Mouse (Mus musculus) neural tube, embryonic 15.5 days (tissue): ENCODE data around the gene Rps12-ps3. TPM values are rescaled to one million over a fixed set of nuclear protein-coding genes. Genes with fewer than 3 reads are reported as not detected.

Source experiments
- ATAC-seq: fragments of 200-750 bp; cut with Nextera tagmentation; 2 replicates; pipeline ENCODE4 v1.8.0; 2017; ENCODE audit warnings: mild to moderate bottlenecking, moderate TSS enrichment, moderate library complexity; ENCODE audit not compliant: low FRiP score
- H3K27ac ChIP-seq: fragments of 300-500 bp; sonication (generic); replicated peaks from 2 replicates; pipeline ENCODE4 v1.5.1; 2015; ENCODE audit warnings: mild to moderate bottlenecking, inconsistent platforms
- H3K27me3 ChIP-seq: fragments of 300-500 bp; sonication (generic); replicated peaks from 2 replicates; pipeline ENCODE4 v1.6.1; 2015; ENCODE audit warnings: inconsistent platforms
- H3K36me3 ChIP-seq: fragments of 300-500 bp; sonication (generic); 2 replicates; pipeline ENCODE4 v1.6.1; 2015; ENCODE audit warnings: inconsistent platforms
- H3K4me1 ChIP-seq: fragments of 300-500 bp; sonication (generic); 2 replicates; pipeline ENCODE4 v1.6.1; 2015; ENCODE audit warnings: inconsistent platforms
- H3K4me2 ChIP-seq: fragments of 300-500 bp; sonication (generic); 2 replicates; pipeline ENCODE4 v1.6.1; 2015; ENCODE audit warnings: inconsistent platforms, mild to moderate bottlenecking, moderate library complexity
- H3K4me3 ChIP-seq: fragments of 300-500 bp; sonication (generic); replicated peaks from 2 replicates; pipeline ENCODE4 v1.5.1; 2015; ENCODE audit warnings: mild to moderate bottlenecking, inconsistent platforms
- H3K9ac ChIP-seq: fragments of 300-500 bp; sonication (generic); replicated peaks from 2 replicates; pipeline ENCODE4 v1.6.1; 2015; ENCODE audit warnings: mild to moderate bottlenecking, inconsistent platforms
- H3K9me3 ChIP-seq: fragments of 300-500 bp; sonication (generic); replicated peaks from 2 replicates; pipeline ENCODE4 v1.6.1; 2016; ENCODE audit warnings: inconsistent platforms
- WGBS: fragments of 180-500 bp; shearing (Covaris S2); methylation state at CpG from one replicate; pipeline ENCODE4 v1.1.7; 2015; ENCODE audit warnings: mixed read lengths; 5-methylcytosine and 5-hydroxymethylcytosine counted together
- polyA plus RNA-seq: library from polyadenylated mRNA; unstranded; fragments of >200 nt; fragmentation: Nextera tagmentation; extraction: Ambion mirVana; gene quantifications from 2 replicates; pipeline ENCODE4 v1.2.1, GENCODE M21; 2015

Rps12-ps3 gene
- polyA plus RNA-seq, 1 experiment from 2014 or later = 5.5 TPM

DNA sequence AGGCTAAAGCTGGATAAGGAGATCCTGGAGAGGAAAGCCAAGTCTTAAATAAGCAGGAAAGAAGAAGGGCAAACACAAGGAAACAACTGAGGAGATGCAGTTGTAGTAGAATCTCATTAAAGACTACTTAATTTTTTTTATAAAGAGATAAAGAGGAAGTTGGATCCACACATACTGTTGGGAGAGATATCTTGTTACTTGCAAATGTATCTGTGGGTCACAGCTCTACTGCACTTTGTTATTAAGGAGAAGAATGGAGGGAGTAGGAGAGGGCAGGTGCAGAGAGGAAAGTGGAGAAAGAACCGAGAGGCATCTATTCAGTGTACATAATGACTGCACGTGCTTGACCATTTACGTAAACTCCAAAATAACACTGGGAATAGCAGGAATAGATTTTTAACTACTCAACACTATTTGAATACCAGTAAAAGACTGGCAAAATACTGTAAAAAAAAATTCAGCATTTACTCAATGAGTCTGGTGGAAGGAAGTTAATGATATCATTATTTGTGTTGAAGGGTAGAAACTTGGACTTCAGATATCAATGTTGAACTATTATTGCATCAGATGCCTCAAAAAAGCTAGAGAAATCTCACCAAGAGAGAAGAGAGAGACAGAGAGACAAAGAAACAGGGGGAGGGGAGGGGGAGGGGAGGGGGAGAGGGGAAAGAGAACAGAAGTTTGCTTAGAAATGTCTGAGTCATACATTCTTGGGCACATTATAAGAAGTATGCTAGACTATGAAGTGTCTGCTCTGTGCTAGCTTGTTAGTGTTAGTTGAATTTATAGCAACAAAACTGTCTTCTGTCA, 16.0 kb downstream of the Rps12-ps3 start:
- H3K4me2 ChIP-seq = no peak overlapping the region

GRCm38 (mm10) chr19:59339908-59340307, 17.8 kb downstream of the Rps12-ps3 start:
- no peaks in the 10 kb centered on the region for H3K9me3 ChIP-seq

More for the DNA sequence above, 16.0 kb downstream of the Rps12-ps3 start:
- Histone ChIP-seq H3K27me3 (no peaks in the 10 kb centered on the region), H3K27ac (no peak overlapping the region), H3K9ac (no peak overlapping the region), H3K4me3 (no peak overlapping the region), H3K4me1 (peaks cover 19% of the 10 kb centered on the region), H3K36me3 (no peaks in the 10 kb centered on the region), H3K9me3 (no peaks in the 10 kb centered on the region)
- ATAC-seq = no peak
- 78% methylated on average over 3 of the region's 3 CpGs for WGBS

DNA sequence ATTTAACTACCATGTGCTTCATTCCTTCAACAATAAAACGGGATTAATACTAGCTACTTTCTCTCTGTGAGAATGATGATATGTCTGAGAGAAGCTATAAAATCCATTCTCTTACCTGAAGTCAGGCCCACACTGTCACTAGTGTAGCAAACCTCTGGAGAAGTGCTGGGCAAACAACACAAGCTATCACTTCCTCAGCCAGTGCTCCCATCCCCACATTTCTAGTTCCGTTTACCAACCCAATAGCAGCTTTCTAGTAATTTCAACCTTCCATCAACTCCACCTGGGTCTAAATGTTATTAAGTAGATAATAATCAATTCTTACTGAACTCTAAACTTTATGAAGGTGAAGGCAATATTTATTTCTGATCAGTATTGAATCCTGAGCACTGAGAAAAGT, 20.9 kb downstream of the Rps12-ps3 start:
- H3K36me3 ChIP-seq = no peaks in the 10 kb centered on the region
- no peaks in the 10 kb centered on the region for H3K9me3 ChIP-seq
- H3K9ac ChIP-seq = no peak overlapping the region
- H3K4me3 ChIP-seq = peak overlapping the region; percentile 91
- peak overlapping the region; percentile 99 for H3K4me2 ChIP-seq
- no peak for ATAC-seq
- WGBS = 38% methylated on average over 2 of the region's 2 CpGs
- H3K27ac ChIP-seq = no peak overlapping the region
- peaks cover 44% of the 10 kb centered on the region for H3K4me1 ChIP-seq
- H3K27me3 ChIP-seq = no peaks in the 10 kb centered on the region

More at GRCm38 (mm10) chr19:59339908-59340307, 17.8 kb downstream of the Rps12-ps3 start:
- Histone ChIP-seq H3K27ac (no peak overlapping the region), H3K9ac (no peak overlapping the region), H3K4me2 (no peak overlapping the region), H3K4me1 (peaks cover 34% of the 10 kb centered on the region), H3K36me3 (no peaks in the 10 kb centered on the region), H3K4me3 (no peak overlapping the region), H3K27me3 (no peaks in the 10 kb centered on the region)
- WGBS = 86% methylated on average over 3 of the region's 3 CpGs
- ATAC-seq = no peak

- Histone ChIP-seq H3K27me3 (0 out of 2 replicates have a peak, but pooled peaks cover 2% of the 10 kb centered on the region), H3K9ac (peak overlapping the region; percentile 93), H3K27ac (no peak overlapping the region), H3K36me3 (no peaks in the 10 kb centered on the region), H3K4me2 (peak overlapping the region; percentile 99), H3K4me3 (peak overlapping the region; percentile 91), H3K4me1 (peaks cover 44% of the 10 kb centered on the region), H3K9me3 (no peaks in the 10 kb centered on the region)
- 0% methylated on average over 14 of the region's 14 CpGs for WGBS
- ATAC-seq = no peak
Measured at GRCm38 (mm10) chr19:59344304-59344711, 22.2 kb downstream of the Rps12-ps3 start.

DNA sequence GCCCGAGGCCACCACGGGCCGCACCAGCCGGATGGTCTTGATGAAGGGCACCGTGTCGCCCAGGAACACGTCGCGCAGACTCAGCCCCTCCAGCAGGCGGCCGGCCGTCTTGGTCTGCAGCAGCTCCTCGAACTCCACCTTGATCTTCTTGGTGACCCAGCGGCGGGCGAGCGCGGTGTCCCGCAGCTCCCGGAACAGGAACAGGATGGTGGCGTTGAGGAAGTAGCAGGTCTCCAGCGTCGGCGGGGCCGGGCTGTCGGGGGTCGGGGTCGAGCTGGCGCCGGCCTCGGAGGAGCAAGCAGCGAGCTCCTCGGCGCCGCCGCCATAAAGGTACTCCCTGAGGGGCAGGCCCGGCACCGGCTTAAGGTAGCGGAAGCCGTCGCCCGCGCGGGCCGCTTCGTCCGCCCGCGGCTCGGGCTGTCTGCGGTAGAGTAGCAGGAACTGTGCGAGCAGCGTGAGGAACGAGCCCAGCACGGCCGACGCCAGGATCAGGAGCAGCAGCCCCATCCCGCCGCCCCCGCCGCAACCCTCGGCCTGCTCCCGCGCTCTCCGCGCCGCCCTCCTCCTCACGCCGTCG, 23.1 kb downstream of the Rps12-ps3 start:
- Histone ChIP-seq H3K9me3 (no peaks in the 10 kb centered on the region), H3K4me2 (peak overlapping the region; percentile 99), H3K27me3 (0 out of 2 replicates have a peak, but pooled peaks cover 2% of the 10 kb centered on the region), H3K4me1 (peaks cover 44% of the 10 kb centered on the region), H3K27ac (peak overlapping the region; percentile 96), H3K36me3 (no peaks in the 10 kb centered on the region), H3K9ac (peak overlapping the region; percentile 93), H3K4me3 (peak overlapping the region; percentile 91)
- WGBS = under 1% methylated on average over 69 of the region's 70 CpGs
- ATAC-seq = peak; percentile 67

DNA sequence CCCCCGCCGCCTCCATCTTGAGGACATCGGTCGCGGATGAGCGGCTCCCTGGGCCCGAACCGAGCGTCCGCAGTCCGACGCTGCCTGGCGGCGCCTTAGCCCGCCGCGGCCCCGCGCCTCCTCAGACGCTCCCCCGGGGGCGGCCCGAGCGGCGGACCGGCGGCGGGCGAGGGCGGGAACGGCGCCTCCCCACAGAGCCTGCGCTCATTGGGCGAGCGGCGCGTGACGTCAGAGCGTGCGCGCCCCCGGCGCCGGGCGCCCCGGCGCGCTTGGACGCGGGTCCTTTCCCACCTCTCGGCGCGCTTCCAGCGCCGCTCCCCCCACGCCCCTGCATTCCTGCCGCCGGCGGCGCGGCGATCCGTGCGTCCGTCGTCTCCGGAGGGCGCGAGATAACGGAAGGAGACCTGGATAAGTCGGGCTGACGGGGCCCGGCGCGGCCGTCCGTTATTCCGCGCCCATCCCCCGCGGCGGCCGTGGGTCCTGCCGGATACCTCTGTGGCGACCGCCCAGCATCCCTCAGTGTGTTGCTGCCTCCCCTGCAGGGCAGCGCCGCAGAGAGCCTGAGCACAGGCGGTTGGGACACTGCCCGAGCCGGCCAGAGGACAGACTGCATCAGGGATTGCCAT, 23.7 kb downstream of the Rps12-ps3 start, which contains the start of gene Pdzd8:
Gene Pdzd8 (minus strand): TSS at position 123 of the 626 bp plus-strand sequence.
- Histone ChIP-seq H3K27me3 (0 out of 2 replicates have a peak, but pooled peaks cover 2% of the 10 kb centered on the region), H3K4me2 (peak within 1 kb of the TSS; percentile 99), H3K4me1 (peaks cover 43% of the 10 kb centered on the region), H3K36me3 (no peaks in the 10 kb centered on the region), H3K9me3 (no peaks in the 10 kb centered on the region), H3K4me3 (peak within 1 kb of the TSS; percentile 91), H3K9ac (peak within 1 kb of the TSS; percentile 93), H3K27ac (peak within 1 kb of the TSS; percentile 96)
- peak; percentile 96 for ATAC-seq
- under 1% methylated on average over 89 of the region's 91 CpGs for WGBS

DNA sequence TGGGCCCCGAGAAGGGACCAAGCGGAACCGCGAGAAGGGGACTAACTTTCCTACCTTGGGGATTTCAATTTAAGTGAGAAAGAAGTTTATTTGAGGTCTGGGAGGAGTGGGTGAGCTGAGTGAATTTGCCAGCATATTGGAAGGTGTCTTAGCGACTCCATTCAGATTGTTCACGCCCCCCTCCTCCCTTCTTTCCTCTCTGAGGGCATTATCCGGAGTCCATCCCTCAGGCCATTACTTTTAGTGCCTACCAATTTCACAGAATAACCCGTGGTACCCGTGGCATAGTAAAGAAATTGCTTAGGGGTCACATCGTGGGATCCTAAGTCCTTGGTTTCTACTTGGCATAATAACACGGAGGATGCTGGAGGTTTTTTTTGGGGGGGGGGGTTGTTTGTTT, 24.2 kb downstream of the Rps12-ps3 start:
- Histone ChIP-seq H3K27me3 (0 out of 2 replicates have a peak, but pooled peaks cover 2% of the 10 kb centered on the region), H3K4me2 (peak overlapping the region; percentile 99), H3K36me3 (no peaks in the 10 kb centered on the region), H3K4me3 (peak overlapping the region; percentile 91), H3K27ac (peak overlapping the region; percentile 96), H3K4me1 (peaks cover 38% of the 10 kb centered on the region), H3K9me3 (no peaks in the 10 kb centered on the region), H3K9ac (peak overlapping the region; percentile 93)
- peak; percentile 9 for ATAC-seq
- whole genome bisulfite sequencing = under 1% methylated on average over 11 of the region's 11 CpGs

DNA sequence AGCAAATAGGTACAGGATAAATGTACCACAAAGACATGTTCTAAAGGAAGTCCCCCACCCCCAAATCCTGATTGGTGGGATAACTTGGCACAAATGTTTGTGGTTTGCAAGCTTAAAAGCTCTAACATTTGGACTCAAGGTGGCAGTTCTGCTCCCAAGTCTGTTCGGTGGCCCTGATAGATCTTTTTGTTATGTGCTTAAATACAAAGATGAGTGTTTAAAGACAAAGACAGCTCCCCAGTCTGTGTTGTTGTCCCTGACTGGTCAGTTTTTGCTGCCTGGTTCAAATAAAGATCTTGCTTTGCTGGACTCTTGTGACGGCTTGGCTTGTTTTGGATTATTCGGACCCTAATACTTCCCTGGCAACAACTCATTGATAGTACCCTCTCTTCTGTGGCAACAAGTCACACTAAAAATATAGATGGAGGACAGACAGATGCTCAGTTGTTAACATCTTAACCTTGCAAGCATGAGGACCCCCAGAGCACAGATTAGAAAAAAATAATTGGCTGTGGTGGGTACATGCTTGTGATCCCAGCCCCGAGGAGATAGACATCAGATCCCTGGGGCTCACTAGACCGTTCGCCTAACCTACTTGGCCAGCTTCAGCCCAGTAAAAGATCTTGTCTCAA, 27.4 kb downstream of the Rps12-ps3 start:
- no peaks in the 10 kb centered on the region for H3K9me3 ChIP-seq
- no peaks in the 10 kb centered on the region for H3K36me3 ChIP-seq
- no peak overlapping the region for H3K4me3 ChIP-seq
- H3K4me2 ChIP-seq = no peak overlapping the region
- WGBS = 89% methylated on average over 6 of the region's 6 CpGs
- ATAC-seq = no peak
- H3K4me1 ChIP-seq = peaks cover 12% of the 10 kb centered on the region
- no peak overlapping the region for H3K27ac ChIP-seq
- no peak overlapping the region for H3K9ac ChIP-seq
- H3K27me3 ChIP-seq = 0 out of 2 replicates have a peak, but pooled peaks cover 2% of the 10 kb centered on the region

DNA sequence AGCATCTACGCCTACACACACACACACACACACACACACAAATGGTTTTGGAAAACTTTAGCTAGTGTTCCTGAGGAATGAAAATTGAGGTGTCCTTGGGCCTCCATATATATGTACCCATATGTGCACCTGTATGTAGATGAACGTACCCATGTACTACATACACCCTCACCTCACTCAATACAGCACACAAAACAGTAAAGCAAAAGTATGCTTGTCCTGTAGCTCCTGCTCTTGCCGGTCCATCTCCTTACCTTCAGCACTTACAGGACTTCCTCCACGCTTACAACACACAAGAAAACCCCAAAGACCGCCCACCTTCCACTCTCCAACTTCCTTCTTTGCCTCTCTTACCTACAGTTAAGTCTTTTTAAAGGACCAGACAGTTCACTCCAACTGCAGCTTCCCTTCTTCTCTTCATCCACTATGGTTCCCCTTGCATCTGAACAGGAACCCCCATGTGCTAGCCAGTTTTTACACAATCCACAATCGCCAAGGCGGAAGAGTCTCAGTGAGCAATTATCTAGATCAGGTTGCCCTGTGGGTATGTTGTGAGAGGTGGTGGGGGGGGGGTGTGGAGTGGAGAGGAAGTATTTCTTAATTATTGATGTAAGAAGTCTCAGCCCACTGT, 28.3 kb downstream of the Rps12-ps3 start:
- Histone ChIP-seq H3K4me3 (no peak overlapping the region), H3K9me3 (no peaks in the 10 kb centered on the region), H3K9ac (no peak overlapping the region), H3K4me1 (peaks cover 10% of the 10 kb centered on the region), H3K27ac (no peak overlapping the region), H3K36me3 (no peaks in the 10 kb centered on the region), H3K27me3 (0 out of 2 replicates have a peak, but pooled peaks cover 2% of the 10 kb centered on the region), H3K4me2 (no peak overlapping the region)
- WGBS = 86% methylated on average over 7 of the region's 7 CpGs
- no peak for ATAC-seq

DNA sequence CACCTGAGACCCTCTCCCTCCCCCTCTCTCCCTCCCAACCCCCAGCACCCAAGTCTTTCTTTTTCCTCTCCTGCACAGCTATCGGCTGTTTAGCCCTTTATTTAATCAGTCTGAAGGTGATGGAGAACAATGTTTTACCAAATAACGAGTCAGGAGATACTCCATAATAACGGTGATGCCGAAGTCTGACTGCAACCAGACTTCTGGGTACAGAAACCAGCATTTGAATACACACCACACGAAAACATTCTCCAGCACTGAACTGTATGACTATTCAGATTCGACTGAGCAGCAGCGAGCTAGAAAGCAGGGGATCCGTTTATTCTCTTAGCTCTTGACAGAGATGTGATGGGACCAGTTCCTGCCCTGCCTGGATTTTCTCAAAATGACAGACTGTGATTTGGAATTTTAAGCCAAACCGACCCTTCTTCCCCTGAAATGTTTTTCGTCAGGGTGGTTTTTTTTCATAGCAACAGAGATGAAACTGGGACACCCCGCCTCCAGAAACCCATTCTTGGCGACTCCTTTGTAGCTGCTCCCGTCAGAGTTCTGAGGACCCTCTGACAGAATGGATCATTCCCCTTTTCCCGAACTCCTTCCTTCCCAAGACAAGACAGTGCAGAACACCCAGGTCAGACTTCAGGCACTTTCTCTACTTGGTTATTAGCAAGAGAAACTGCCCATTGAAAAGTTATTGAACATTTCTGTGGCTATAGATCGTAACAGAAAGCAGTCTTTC, 29.2 kb downstream of the Rps12-ps3 start:
- 0 out of 2 replicates have a peak, but pooled peaks cover 2% of the 10 kb centered on the region for H3K27me3 ChIP-seq
- H3K4me3 ChIP-seq = no peak overlapping the region
- no peaks in the 10 kb centered on the region for H3K36me3 ChIP-seq
- no peak overlapping the region for H3K4me2 ChIP-seq
- no peak overlapping the region for H3K27ac ChIP-seq
- H3K9ac ChIP-seq = no peak overlapping the region
- peaks cover 9% of the 10 kb centered on the region for H3K4me1 ChIP-seq
- ATAC-seq = no peak
- H3K9me3 ChIP-seq = no peaks in the 10 kb centered on the region
- WGBS = 78% methylated on average over 15 of the region's 15 CpGs
